Mouse (Mus musculus): ENCODE data around the gene Adgrl2. TPM values are rescaled to one million over a fixed set of nuclear protein-coding genes. Genes with fewer than 3 reads are reported as not detected.

Gene Adgrl2
- 36.7 and 50.0 TPM in 2 replicates for total RNA-seq (2014; fragmentation: Nextera tagmentation)
- total RNA-seq (2017) = 18.9 and 32.1 TPM in 2 replicates

DNA sequence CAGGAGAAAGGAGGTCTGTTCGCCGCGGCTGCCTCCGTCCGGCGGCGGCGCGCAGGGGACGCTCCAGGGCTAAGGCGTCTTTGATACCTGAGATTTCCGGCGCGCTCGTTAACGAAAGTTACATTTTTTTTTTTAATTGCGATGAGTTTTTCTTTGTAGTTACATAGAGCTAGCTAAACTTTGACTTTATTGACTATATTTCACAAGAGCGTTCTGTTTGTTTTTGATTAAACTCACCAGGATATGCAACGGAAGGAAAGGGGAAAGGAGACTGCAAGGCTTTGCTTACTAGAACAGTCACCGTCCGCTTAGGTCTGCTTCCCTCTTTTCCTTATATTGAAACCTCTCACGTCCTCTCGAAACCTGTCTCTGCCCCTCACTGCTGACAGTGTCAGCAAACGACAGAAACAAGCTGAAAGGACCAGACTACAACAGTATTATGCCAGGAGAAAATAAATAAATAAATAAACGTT is at the start of gene Adgrl2:
Adgrl2 (minus strand) TSS at position 25 of the 473 bp plus-strand sequence.
- no peak for ATAC-seq (replicated peaks; ENCODE audit: low FRiP score, low TSS enrichment, poor library complexity, severe bottlenecking)

DNA sequence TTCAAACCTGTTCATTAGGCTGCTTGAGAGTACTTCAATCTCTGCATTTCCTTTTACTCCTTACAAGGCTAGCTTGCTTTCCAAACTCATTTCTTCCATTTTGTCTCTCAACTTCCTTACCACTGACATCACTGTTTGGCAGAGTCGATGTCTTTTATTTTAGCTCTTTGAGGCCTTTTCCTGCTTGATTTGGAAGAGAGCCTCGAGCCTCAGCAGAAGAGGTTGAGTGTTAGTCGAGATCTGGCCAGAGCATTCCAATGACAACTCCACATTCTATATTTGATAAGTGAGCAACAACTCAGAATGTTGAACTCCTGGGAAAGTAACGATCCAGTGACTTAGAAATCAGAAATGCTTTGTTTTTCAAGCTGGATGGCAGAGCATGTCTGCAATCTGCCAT is 48.4 kb upstream of the Adgrl2 start:
- ATAC-seq (replicated peaks; ENCODE audit: low FRiP score, low TSS enrichment, poor library complexity, severe bottlenecking) = no peak

DNA sequence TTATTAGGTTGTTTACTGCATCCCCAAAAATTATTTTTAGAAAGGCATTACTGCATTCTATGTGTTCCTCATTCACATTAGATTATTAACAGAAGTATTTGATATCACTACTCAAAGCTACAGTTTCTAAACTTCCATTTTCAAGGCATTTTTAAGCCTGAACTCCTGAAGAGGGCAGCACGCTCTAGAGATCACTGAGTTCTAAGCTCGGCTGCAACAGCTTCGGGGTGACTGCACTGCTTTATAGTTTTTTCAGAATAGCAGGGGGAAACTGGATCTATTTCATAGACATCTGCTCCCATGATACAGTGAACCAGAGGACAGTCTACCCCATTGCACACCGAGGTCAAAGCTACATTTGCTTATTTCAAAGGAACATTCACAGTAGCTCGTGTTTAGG is 29.6 kb upstream of the Adgrl2 start:
- ATAC-seq (replicated peaks; ENCODE audit: low FRiP score, low TSS enrichment, poor library complexity, severe bottlenecking) = no peak

GRCm38 (mm10) chr3:149009311-149009710 is 19.0 kb upstream of the Adgrl2 start:
- no peak for ATAC-seq (replicated peaks; ENCODE audit: low FRiP score, low TSS enrichment, poor library complexity, severe bottlenecking)

GRCm38 (mm10) chr3:149008634-149009023 is 18.3 kb upstream of the Adgrl2 start:
- ATAC-seq (replicated peaks; ENCODE audit: low FRiP score, low TSS enrichment, poor library complexity, severe bottlenecking) = no peak

DNA sequence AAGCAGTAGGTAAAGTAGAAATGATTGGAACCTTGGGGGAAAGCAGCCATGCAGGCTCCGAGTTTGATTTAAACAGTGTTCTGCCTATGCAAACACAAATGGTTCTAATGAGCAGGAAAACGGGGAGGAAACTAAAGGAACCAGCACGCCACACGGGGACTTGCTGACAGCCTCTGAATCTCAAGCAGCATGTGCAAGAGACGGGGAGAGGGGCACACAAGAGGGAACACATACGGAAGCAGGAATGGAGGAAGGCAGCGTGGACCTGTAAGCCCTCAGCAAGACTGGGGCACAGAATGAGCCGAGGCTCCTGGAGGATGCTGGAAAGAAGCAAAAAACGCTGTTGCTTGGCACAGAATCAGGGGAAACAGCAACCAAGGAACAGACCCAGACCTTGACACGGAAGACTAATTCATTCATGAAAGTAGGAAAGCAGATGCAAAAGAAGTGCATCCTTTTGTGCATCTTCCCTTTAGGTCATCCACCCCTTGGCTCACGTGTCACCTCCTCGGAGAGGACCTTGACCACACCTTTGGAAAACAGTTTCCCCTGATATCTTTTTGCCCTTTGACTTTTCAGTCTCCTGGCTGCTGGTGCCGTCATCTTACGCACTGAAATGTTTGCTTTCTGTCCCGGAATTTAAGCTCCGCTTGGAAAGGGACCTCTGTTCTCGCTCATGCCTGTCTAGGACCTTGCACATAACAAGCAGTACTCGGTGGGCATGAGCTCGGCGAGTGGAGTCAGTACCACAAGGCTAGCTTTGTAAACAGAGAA is 17.7 kb upstream of the Adgrl2 start:
- ATAC-seq (replicated peaks; ENCODE audit: low FRiP score, low TSS enrichment, poor library complexity, severe bottlenecking) = no peak

DNA sequence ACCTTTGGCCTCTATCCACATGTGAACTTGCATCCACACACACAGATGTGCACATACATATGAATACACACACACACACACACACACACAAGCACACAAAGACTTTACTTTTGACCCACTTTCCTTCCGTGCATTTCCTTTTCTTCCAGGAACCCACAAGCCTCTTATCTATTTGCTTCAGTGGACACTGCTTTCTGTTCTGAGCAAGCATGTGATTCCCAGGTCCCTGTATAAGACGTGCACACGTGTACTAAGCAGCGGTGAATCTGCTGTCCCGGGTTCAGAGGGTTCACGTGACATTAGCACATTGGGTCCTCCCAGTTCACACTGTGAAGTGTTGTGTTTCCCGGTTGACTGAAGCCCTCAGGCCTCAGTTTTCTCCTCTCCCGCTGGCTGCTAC is 11.0 kb upstream of the Adgrl2 start:
- no peak for ATAC-seq (replicated peaks; ENCODE audit: low FRiP score, low TSS enrichment, poor library complexity, severe bottlenecking)

DNA sequence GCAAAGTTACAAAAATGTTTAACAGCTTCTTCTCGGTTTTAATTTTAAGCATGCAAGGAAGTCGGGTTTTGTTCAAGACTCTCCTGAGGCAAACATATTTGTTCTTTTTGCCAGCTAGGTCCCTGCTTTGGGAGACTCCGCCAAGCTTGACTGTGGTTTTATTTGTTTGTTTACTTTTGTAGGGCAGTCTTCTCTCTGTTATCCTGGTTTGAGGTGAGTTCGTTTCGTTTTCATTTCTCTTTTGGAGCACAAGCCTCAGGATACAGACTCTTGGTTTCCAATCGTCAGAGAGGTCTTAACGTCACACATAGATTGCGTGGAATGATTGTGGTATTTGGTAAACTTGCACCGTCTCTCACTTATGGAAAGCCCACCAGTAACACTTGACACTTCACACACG is 8.3 kb upstream of the Adgrl2 start:
- ATAC-seq (replicated peaks; ENCODE audit: low FRiP score, low TSS enrichment, poor library complexity, severe bottlenecking) = no peak

DNA sequence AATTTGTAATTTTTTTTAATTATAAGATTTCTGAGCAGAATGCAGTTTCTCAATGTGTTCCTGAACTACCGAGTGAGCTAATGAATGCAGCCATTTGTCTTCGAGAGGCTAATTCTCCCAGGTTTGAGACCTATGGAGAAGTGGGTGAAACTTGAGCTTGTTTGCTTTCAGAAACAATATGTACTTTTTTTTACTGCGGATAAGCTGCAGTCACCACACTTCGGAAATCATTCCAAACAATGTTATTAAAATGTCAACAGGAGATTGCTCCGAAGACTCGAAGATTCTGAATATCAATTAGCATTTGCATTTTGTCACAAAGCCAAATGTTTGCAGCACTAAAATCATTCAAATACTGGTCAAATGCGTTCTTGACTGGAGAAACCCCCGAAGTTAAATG is 701 bp upstream of the Adgrl2 start:
- no peak for ATAC-seq (replicated peaks; ENCODE audit: low FRiP score, low TSS enrichment, poor library complexity, severe bottlenecking)

DNA sequence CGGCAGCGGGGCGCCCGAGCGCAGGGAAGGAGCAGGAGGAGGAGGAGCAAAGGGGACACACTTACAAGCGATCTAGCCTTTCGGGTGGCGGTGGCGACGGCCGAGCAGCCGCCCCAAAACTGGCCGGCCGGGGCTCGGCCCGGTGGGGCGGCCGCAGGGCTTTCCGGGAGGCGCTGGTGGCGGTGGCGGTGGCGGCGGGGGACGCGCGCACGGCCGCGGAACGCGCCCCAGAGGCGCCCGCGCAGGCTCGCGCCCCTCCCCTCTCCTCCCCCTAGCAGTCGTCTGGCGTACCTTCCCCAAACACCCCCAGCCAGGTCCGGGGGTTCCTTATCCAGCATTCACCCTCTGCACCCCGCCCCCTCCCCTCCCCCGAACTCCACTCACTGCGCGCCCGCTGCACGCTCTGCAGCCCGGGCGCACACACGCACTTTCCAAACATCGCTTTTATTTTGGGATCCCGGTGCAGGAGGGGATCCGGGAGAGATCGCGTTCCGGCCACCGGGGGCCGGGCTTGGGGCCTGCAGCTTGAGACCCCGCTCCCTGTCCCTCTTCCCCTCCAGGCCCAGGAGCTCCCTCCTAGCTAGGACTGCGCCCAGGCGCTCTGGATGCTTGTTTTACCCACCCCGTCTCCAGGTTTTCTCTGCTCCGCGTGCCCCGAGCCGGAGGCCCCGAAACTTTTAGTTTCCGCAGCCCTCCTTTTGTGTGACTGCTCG is 381 bp downstream of the Adgrl2 start:
- ATAC-seq (replicated peaks; ENCODE audit: low FRiP score, low TSS enrichment, poor library complexity, severe bottlenecking) = peak; percentile 23

- ATAC-seq (replicated peaks; ENCODE audit: low FRiP score, low TSS enrichment, poor library complexity, severe bottlenecking) = peak; percentile 85
These were observed 1.1 kb downstream of the Adgrl2 start for GRCm38 (mm10) chr3:148988996-148989817.

- no peak for ATAC-seq (replicated peaks; ENCODE audit: low FRiP score, low TSS enrichment, poor library complexity, severe bottlenecking)
These were observed 1.9 kb downstream of the Adgrl2 start for GRCm38 (mm10) chr3:148988293-148988995.

DNA sequence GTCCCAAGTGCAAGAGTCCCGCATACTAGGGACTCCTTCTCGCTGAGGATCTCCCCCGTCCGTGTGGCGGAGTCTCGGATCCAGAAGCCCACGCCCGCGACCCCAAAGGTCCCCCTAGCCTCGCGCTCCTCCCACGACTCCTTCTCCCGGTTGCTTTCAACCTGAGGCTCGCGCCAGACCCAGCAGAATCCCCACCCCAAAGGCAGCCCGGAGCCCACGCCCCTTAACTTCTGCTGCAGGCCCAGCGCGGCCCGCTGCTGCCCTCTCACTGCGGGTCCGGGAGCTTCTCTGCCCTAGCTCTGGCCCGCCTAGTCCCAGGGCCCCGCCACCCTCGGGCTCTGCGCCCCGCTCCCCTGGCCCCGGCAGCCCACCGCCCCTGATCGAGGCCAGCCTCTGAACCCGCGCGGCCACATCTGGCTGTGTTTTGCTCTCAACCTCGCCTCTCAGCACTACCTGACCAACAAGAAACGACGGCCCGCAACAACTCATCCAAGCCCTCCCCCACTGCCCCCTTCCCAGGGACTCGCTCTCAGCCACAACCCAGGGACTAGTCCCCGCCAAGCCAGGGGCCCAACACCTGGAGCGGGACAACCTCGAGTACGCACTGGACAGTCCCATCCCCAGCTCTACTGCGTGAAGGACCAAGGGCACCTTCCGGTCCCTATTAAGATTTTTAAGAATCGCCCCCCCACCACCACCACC is 2.6 kb downstream of the Adgrl2 start:
- peak; percentile 67 for ATAC-seq (replicated peaks; ENCODE audit: low FRiP score, low TSS enrichment, poor library complexity, severe bottlenecking)

- ATAC-seq (replicated peaks; ENCODE audit: low FRiP score, low TSS enrichment, poor library complexity, severe bottlenecking) = 0 out of 2 replicates have a peak, but pooled peaks have one; percentile 5
These were observed 3.3 kb downstream of the Adgrl2 start for GRCm38 (mm10) chr3:148986894-148987590.

GRCm38 (mm10) chr3:148986296-148986893 is 4.0 kb downstream of the Adgrl2 start:
- no peak for ATAC-seq (replicated peaks; ENCODE audit: low FRiP score, low TSS enrichment, poor library complexity, severe bottlenecking)

DNA sequence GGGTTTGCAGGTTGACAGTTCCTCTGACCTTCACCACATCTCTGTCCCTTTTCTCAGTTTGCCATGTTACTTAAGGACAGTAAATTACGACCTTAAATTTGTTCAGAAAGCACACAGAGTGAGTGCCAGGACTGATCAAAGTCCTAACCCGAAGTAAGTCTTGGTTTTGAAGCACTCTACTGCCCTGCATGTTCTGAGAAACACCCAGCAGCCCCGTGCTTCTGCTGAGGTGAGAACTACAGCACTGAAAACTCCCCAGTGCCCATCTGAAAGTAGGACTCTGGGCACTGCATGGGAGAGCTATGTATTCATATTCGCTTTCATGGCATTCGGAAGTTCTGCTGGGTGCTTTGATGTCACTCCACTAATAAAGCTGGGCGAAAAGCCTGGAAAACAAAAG is 6.0 kb downstream of the Adgrl2 start:
- ATAC-seq (replicated peaks; ENCODE audit: low FRiP score, low TSS enrichment, poor library complexity, severe bottlenecking) = no peak

GRCm38 (mm10) chr3:148982370-148982769 is 8.0 kb downstream of the Adgrl2 start:
- ATAC-seq (replicated peaks; ENCODE audit: low FRiP score, low TSS enrichment, poor library complexity, severe bottlenecking) = no peak

DNA sequence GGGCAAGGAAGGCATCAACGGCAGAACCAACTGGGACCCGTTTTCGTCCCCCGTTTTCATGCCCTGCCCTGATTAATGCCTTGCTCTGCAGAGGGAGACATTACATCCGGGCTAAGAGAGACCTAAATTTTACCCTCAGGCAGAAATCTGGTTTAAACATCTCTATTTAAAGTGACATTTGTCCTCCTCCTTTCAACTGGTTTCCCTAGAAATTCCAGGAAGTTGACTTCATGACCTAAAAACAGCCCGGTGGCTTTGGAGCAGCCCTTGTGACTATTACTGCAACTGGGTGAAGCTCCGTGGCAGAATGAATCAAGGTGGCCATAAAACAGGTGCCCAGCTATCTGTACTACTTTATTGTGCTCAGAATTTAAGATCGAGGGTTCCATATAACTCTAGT is 8.6 kb downstream of the Adgrl2 start:
- ATAC-seq (replicated peaks; ENCODE audit: low FRiP score, low TSS enrichment, poor library complexity, severe bottlenecking) = no peak
